Mouse (Mus musculus) cerebellum, postnatal 25 days (tissue): Measurements from ENCODE around the gene Cdan1.

ENCODE experiments used
- DNase-seq, 2 experiments: peaks; one replicate each; pipeline ENCODE4 v3.0.0; 2021; ENCODE audit warnings: mixed read lengths in 2 of 2

Gene Cdan1

GRCm38 (mm10) chr2:120849449-120850423 is at the start of gene Cdan1:
Gene Cdan1 (minus strand): TSS chr2:120850128.
- peak; percentile 73 to 75 for DNase-seq

- DNase-seq = no peak
Measured at GRCm38 (mm10) chr2:120896361-120896760, 46.4 kb upstream of the Cdan1 start.

- no peak for DNase-seq
Measured at GRCm38 (mm10) chr2:120887601-120888000, 37.7 kb upstream of the Cdan1 start.

- no peak for DNase-seq
Measured at GRCm38 (mm10) chr2:120873192-120873591, 23.3 kb upstream of the Cdan1 start.

GRCm38 (mm10) chr2:120871447-120872336 is 21.8 kb upstream of the Cdan1 start:
- no peak for DNase-seq

- DNase-seq = peak in 1 of 2 experiments; percentile 19
Measured at GRCm38 (mm10) chr2:120867336-120867735, 17.4 kb upstream of the Cdan1 start.

GRCm38 (mm10) chr2:120866561-120866960 is 16.6 kb upstream of the Cdan1 start:
- DNase-seq = peak; percentile 30 to 65

- DNase-seq = no peak
Measured at GRCm38 (mm10) chr2:120863389-120863788, 13.5 kb upstream of the Cdan1 start.

GRCm38 (mm10) chr2:120860699-120861098 is 10.8 kb upstream of the Cdan1 start:
- DNase-seq = no peak

GRCm38 (mm10) chr2:120858131-120858530 is 8.2 kb upstream of the Cdan1 start:
- DNase-seq = no peak

GRCm38 (mm10) chr2:120853151-120853550 is 3.2 kb upstream of the Cdan1 start:
- DNase-seq = no peak

- DNase-seq = no peak
Measured at GRCm38 (mm10) chr2:120852626-120853025, 2.7 kb upstream of the Cdan1 start.

GRCm38 (mm10) chr2:120850424-120851082 is 625 bp upstream of the Cdan1 start, which contains the start of gene Ttbk2:
Gene Ttbk2 (minus strand): TSS chr2:120850604.
- DNase-seq = peak; percentile 99

- DNase-seq = no peak
Measured at GRCm38 (mm10) chr2:120845280-120845679, 4.6 kb downstream of the Cdan1 start.

- DNase-seq = no peak
Measured at GRCm38 (mm10) chr2:120843990-120844389, 5.9 kb downstream of the Cdan1 start.

GRCm38 (mm10) chr2:120841211-120841610 is 8.7 kb downstream of the Cdan1 start:
- DNase-seq = no peak

- DNase-seq = no peak
Measured at GRCm38 (mm10) chr2:120835167-120835566, 14.8 kb downstream of the Cdan1 start.

- DNase-seq = no peak
Measured at GRCm38 (mm10) chr2:120826936-120827638, 22.8 kb downstream of the Cdan1 start.

GRCm38 (mm10) chr2:120770265-120770935 is 79.5 kb downstream of the Cdan1 start:
- no peak for DNase-seq

GRCm38 (mm10) chr2:120761922-120762321 is 88.0 kb downstream of the Cdan1 start:
- DNase-seq = no peak

GRCm38 (mm10) chr2:120748041-120748440 is 101.9 kb downstream of the Cdan1 start:
- DNase-seq = no peak
